Mouse (Mus musculus) hindbrain, embryonic 12.5 days (tissue): ENCODE data around the gene Olfr48. TPM values are rescaled to one million over a fixed set of nuclear protein-coding genes. Genes with fewer than 3 reads are reported as not detected.

Source experiments
- ATAC-seq: fragments of 200-750 bp; cut with Nextera tagmentation; 2 replicates; pipeline ENCODE4 v1.8.0; 2017; ENCODE audit warnings: moderate TSS enrichment; ENCODE audit not compliant: low FRiP score
- H3K27ac ChIP-seq: fragments of 300-500 bp; sonication (generic); 2 replicates; pipeline ENCODE4 v1.5.1; 2016; ENCODE audit warnings: mild to moderate bottlenecking
- H3K27me3 ChIP-seq: fragments of 300-500 bp; sonication (generic); 2 replicates; pipeline ENCODE4 v1.6.1; 2016; ENCODE audit warnings: mild to moderate bottlenecking
- H3K36me3 ChIP-seq: fragments of 300-500 bp; sonication (generic); 2 replicates; pipeline ENCODE4 v1.6.1; 2016; ENCODE audit warnings: mild to moderate bottlenecking
- H3K4me1 ChIP-seq: fragments of 300-500 bp; sonication (generic); 2 replicates; pipeline ENCODE4 v1.6.1; 2016
- H3K4me2 ChIP-seq: fragments of 300-500 bp; sonication (generic); replicated peaks from 2 replicates; pipeline ENCODE4 v1.6.1; 2016; ENCODE audit warnings: mild to moderate bottlenecking
- H3K4me3 ChIP-seq: fragments of 300-500 bp; sonication (generic); 2 replicates; pipeline ENCODE4 v1.5.1; 2016; ENCODE audit warnings: mild to moderate bottlenecking
- H3K9ac ChIP-seq: fragments of 300-500 bp; sonication (generic); 2 replicates; pipeline ENCODE4 v1.6.1; 2016; ENCODE audit warnings: mild to moderate bottlenecking, moderate library complexity
- H3K9me3 ChIP-seq: fragments of 300-500 bp; sonication (generic); replicated peaks from 2 replicates; pipeline ENCODE4 v1.6.1; 2016; ENCODE audit warnings: mild to moderate bottlenecking
- WGBS: fragments of 180-500 bp; shearing (Covaris S2); methylation state at CpG from one replicate; pipeline ENCODE4 v1.1.7; 2016; 5-methylcytosine and 5-hydroxymethylcytosine counted together
- polyA plus RNA-seq: library from polyadenylated mRNA; unstranded; fragments of >200 nt; fragmentation: Nextera tagmentation; extraction: Ambion mirVana; gene quantifications from 2 replicates; pipeline ENCODE4 v1.2.1, GENCODE M21; 2016

Olfr48 gene
- polyA plus RNA-seq: not detected in 2 replicates

GRCm38 (mm10) chr2:89848105-89848504, at the start of gene Olfr48:
Gene Olfr48, minus strand, starts transcription at chr2:89848205.
- Histone ChIP-seq H3K27ac (no peak within 1 kb of the TSS), H3K4me3 (no peak within 1 kb of the TSS), H3K9ac (no peak within 1 kb of the TSS), H3K36me3 (no peaks in the 10 kb centered on the region), H3K4me2 (no peak within 1 kb of the TSS), H3K27me3 (no peaks in the 10 kb centered on the region), H3K4me1 (no peaks in the 10 kb centered on the region), H3K9me3 (no peaks in the 10 kb centered on the region)
- whole genome bisulfite sequencing: 84% methylated on average over 5 of the region's 5 CpGs
- no peak for ATAC-seq

- H3K27ac ChIP-seq: no peak within 1 kb of the TSS
- H3K27me3 ChIP-seq: no peaks in the 10 kb centered on the region
- H3K9me3 ChIP-seq: no peaks in the 10 kb centered on the region
- ATAC-seq: no peak
- WGBS: 96% methylated on average over 1 of the region's 1 CpGs
- no peak within 1 kb of the TSS for H3K4me2 ChIP-seq
- H3K4me1 ChIP-seq: no peaks in the 10 kb centered on the region
- H3K4me3 ChIP-seq: no peak within 1 kb of the TSS
- H3K36me3 ChIP-seq: no peaks in the 10 kb centered on the region
- no peak within 1 kb of the TSS for H3K9ac ChIP-seq
Observed at GRCm38 (mm10) chr2:89878137-89878536, 30.1 kb upstream of the Olfr48 start, which contains the start of gene Olfr1257. Gene Olfr1257, plus strand, starts transcription at chr2:89878437.

GRCm38 (mm10) chr2:89849230-89849629, 1.2 kb upstream of the Olfr48 start:
- no peaks in the 10 kb centered on the region for H3K36me3 ChIP-seq
- no peaks in the 10 kb centered on the region for H3K4me1 ChIP-seq
- no peak overlapping the region for H3K27ac ChIP-seq
- 90% methylated on average over 1 of the region's 1 CpGs for WGBS
- no peak overlapping the region for H3K4me2 ChIP-seq
- H3K27me3 ChIP-seq: no peaks in the 10 kb centered on the region
- H3K4me3 ChIP-seq: no peak overlapping the region
- no peak overlapping the region for H3K9ac ChIP-seq
- no peaks in the 10 kb centered on the region for H3K9me3 ChIP-seq
- ATAC-seq: no peak

- H3K4me2 ChIP-seq: no peak within 1 kb of the TSS
- H3K27me3 ChIP-seq: no peaks in the 10 kb centered on the region
- 61% methylated on average over 2 of the region's 2 CpGs for WGBS
- no peaks in the 10 kb centered on the region for H3K4me1 ChIP-seq
- no peak within 1 kb of the TSS for H3K4me3 ChIP-seq
- no peak within 1 kb of the TSS for H3K27ac ChIP-seq
- H3K9me3 ChIP-seq: no peaks in the 10 kb centered on the region
- no peak within 1 kb of the TSS for H3K9ac ChIP-seq
- H3K36me3 ChIP-seq: no peaks in the 10 kb centered on the region
- no peak for ATAC-seq
Observed at GRCm38 (mm10) chr2:89841455-89841854, 6.5 kb downstream of the Olfr48 start, which contains the start of gene Olfr1256. Gene Olfr1256, minus strand, starts transcription at chr2:89841555.

GRCm38 (mm10) chr2:89820216-89820615, 27.8 kb downstream of the Olfr48 start:
- Histone ChIP-seq H3K27me3 (no peaks in the 10 kb centered on the region), H3K9me3 (no peaks in the 10 kb centered on the region), H3K9ac (no peak overlapping the region), H3K27ac (no peak overlapping the region), H3K36me3 (no peaks in the 10 kb centered on the region), H3K4me3 (no peak overlapping the region), H3K4me1 (no peaks in the 10 kb centered on the region), H3K4me2 (no peak overlapping the region)
- 95% methylated on average over 1 of the region's 1 CpGs for WGBS
- no peak for ATAC-seq

- 85% methylated on average over 3 of the region's 3 CpGs for WGBS
- no peak for ATAC-seq
- H3K27me3 ChIP-seq: no peaks in the 10 kb centered on the region
Observed at GRCm38 (mm10) chr2:89811751-89812150, 36.3 kb downstream of the Olfr48 start, which contains the start of gene Olfr1255. Gene Olfr1255, plus strand, starts transcription at chr2:89812051.

GRCm38 (mm10) chr2:89810751-89811150, 37.3 kb downstream of the Olfr48 start:
- H3K4me1 ChIP-seq: no peaks in the 10 kb centered on the region
- WGBS: 88% methylated on average over 2 of the region's 2 CpGs
- no peak for ATAC-seq
- H3K27me3 ChIP-seq: no peaks in the 10 kb centered on the region
- no peaks in the 10 kb centered on the region for H3K9me3 ChIP-seq
- H3K4me3 ChIP-seq: no peak overlapping the region
- H3K4me2 ChIP-seq: no peak overlapping the region
- no peak overlapping the region for H3K9ac ChIP-seq
- no peaks in the 10 kb centered on the region for H3K36me3 ChIP-seq
- no peak overlapping the region for H3K27ac ChIP-seq

More at GRCm38 (mm10) chr2:89811751-89812150, 36.3 kb downstream of the Olfr48 start, which contains the start of gene Olfr1255:
- H3K9ac ChIP-seq: no peak within 1 kb of the TSS
- no peaks in the 10 kb centered on the region for H3K4me1 ChIP-seq
- no peak within 1 kb of the TSS for H3K4me2 ChIP-seq
- H3K36me3 ChIP-seq: no peaks in the 10 kb centered on the region
- no peak within 1 kb of the TSS for H3K4me3 ChIP-seq
- H3K9me3 ChIP-seq: no peaks in the 10 kb centered on the region
- H3K27ac ChIP-seq: no peak within 1 kb of the TSS

- Histone ChIP-seq H3K9ac (no peak overlapping the region), H3K27ac (no peak overlapping the region), H3K4me1 (no peaks in the 10 kb centered on the region), H3K9me3 (no peaks in the 10 kb centered on the region), H3K4me2 (no peak overlapping the region), H3K27me3 (no peaks in the 10 kb centered on the region), H3K36me3 (no peaks in the 10 kb centered on the region), H3K4me3 (no peak overlapping the region)
- whole genome bisulfite sequencing: 90% methylated on average over 3 of the region's 3 CpGs
- ATAC-seq: no peak
Observed at GRCm38 (mm10) chr2:89799583-89799982, 48.4 kb downstream of the Olfr48 start.

GRCm38 (mm10) chr2:89793519-89793918, 54.5 kb downstream of the Olfr48 start, which contains the start of gene Olfr1254:
Gene Olfr1254, minus strand, starts transcription at chr2:89793619.
- no peak for ATAC-seq
- no peak within 1 kb of the TSS for H3K27ac ChIP-seq
- no peak within 1 kb of the TSS for H3K4me2 ChIP-seq
- no peak within 1 kb of the TSS for H3K9ac ChIP-seq
- H3K27me3 ChIP-seq: no peaks in the 10 kb centered on the region
- no peaks in the 10 kb centered on the region for H3K4me1 ChIP-seq
- H3K9me3 ChIP-seq: no peaks in the 10 kb centered on the region
- no peak within 1 kb of the TSS for H3K4me3 ChIP-seq
- no peaks in the 10 kb centered on the region for H3K36me3 ChIP-seq

Other genes starting within 250 kb of the Olfr48 start
- not detected in 2 replicates for gene Olfr1247, start 234.1 kb downstream of the Olfr48 start, polyA plus RNA-seq
- not detected in 2 replicates for gene Olfr1248, start 230.0 kb downstream of the Olfr48 start, polyA plus RNA-seq
- not detected in 2 replicates for gene Olfr1249, start 213.2 kb downstream of the Olfr48 start, polyA plus RNA-seq
- gene Olfr1250, start 186.7 kb downstream of the Olfr48 start, polyA plus RNA-seq: not detected in 2 replicates
- not detected in 2 replicates for gene Olfr1251, start 176.3 kb downstream of the Olfr48 start, polyA plus RNA-seq
- not detected in 2 replicates for gene Olfr1252, start 123.2 kb downstream of the Olfr48 start, polyA plus RNA-seq
- not detected in 2 replicates for gene Olfr1253, start 91.1 kb downstream of the Olfr48 start, polyA plus RNA-seq
- gene Olfr1254, start 54.6 kb downstream of the Olfr48 start, polyA plus RNA-seq: not detected in 2 replicates
- gene Olfr1255, start 36.2 kb downstream of the Olfr48 start, polyA plus RNA-seq: not detected in 2 replicates
- not detected in 2 replicates for gene Olfr1256, start 6.7 kb downstream of the Olfr48 start, polyA plus RNA-seq
- not detected in 2 replicates for gene Olfr1257, start 30.2 kb upstream of the Olfr48 start, polyA plus RNA-seq
- gene Olfr1258, start 79.1 kb upstream of the Olfr48 start, polyA plus RNA-seq: not detected in 2 replicates
- gene Olfr1259, start 100.5 kb upstream of the Olfr48 start, polyA plus RNA-seq: not detected in 2 replicates
- not detected in 2 replicates for gene Olfr1260, start 126.1 kb upstream of the Olfr48 start, polyA plus RNA-seq
- not detected in 2 replicates for gene Olfr1261, start 143.0 kb upstream of the Olfr48 start, polyA plus RNA-seq
- not detected in 2 replicates for gene Olfr1262, start 151.9 kb upstream of the Olfr48 start, polyA plus RNA-seq
- gene Olfr1263, start 163.9 kb upstream of the Olfr48 start, polyA plus RNA-seq: not detected in 2 replicates
- gene Olfr1264, start 177.4 kb upstream of the Olfr48 start, polyA plus RNA-seq: not detected in 2 replicates
- not detected in 2 replicates for gene Olfr1265, start 187.1 kb upstream of the Olfr48 start, polyA plus RNA-seq
- not detected in 2 replicates for gene Olfr140, start 215.4 kb upstream of the Olfr48 start, polyA plus RNA-seq